Mouse (Mus musculus) small intestine, adult 2 months (tissue): ENCODE measurements around the gene Rfx6. TPM values are rescaled to one million over a fixed set of nuclear protein-coding genes. Genes with fewer than 3 reads are reported as not detected.
A peak's percentile ranks its signal among the peaks of the same experiment; 100 is the strongest.

Experiments used
- H3K27ac ChIP-seq: fragments of 200-500 bp; 2 replicates; pipeline ENCODE4 v1.5.1; 2012; ENCODE audit warnings: low read depth, low read length, control low read depth, inconsistent platforms; ENCODE audit not compliant: insufficient read depth
- H3K27me3 ChIP-seq: fragments of 200-500 bp; 2 replicates; pipeline ENCODE4 v1.6.1; 2012; ENCODE audit warnings: mild to moderate bottlenecking, moderate library complexity, low read length, inconsistent platforms; ENCODE audit not compliant: control insufficient read depth, insufficient read depth
- H3K36me3 ChIP-seq: fragments of 200-500 bp; 2 replicates; pipeline ENCODE4 v1.6.1; 2012; ENCODE audit warnings: mild to moderate bottlenecking, low read length, control low read depth, inconsistent platforms; ENCODE audit not compliant: control insufficient read depth, insufficient read depth
- H3K4me1 ChIP-seq: fragments of 200-500 bp; 2 replicates; pipeline ENCODE4 v1.6.1; 2012; ENCODE audit warnings: low read length, inconsistent platforms, mixed read lengths; ENCODE audit not compliant: control insufficient read depth, insufficient read depth, insufficient read length
- H3K4me3 ChIP-seq: fragments of 200-500 bp; 2 replicates; pipeline ENCODE4 v1.5.1; 2012; ENCODE audit warnings: low read depth, mild to moderate bottlenecking, control low read depth, inconsistent platforms, low read length, moderate library complexity
- CTCF ChIP-seq: fragments of 200-500 bp; IDR thresholded peaks from 2 replicates; pipeline ENCODE4 v1.5.1; 2012; ENCODE audit warnings: low read depth, mild to moderate bottlenecking, control low read depth, inconsistent platforms, low read length, moderate library complexity, mixed read lengths; ENCODE audit not compliant: insufficient replicate concordance, insufficient read length; ENCODE audit errors: extremely low read depth
- POLR2A ChIP-seq: fragments of 200-500 bp; IDR thresholded peaks from 2 replicates; pipeline ENCODE4 v1.6.1; 2012; ENCODE audit warnings: low read depth, mild to moderate bottlenecking, control low read depth, inconsistent platforms, low read length, moderate library complexity
- WGBS: fragments of 180-500 bp; shearing (Covaris S2); methylation state at CpG from one replicate; pipeline ENCODE4 v1.1.7; 2018; 5-methylcytosine and 5-hydroxymethylcytosine counted together
- polyA plus RNA-seq: library from polyadenylated mRNA; depleted of rRNA; stranded (reverse); fragments of >200 nt; gene quantifications from 2 replicates; pipeline ENCODE4 v1.2.3, GENCODE M21; 2012; rRNA removed

Gene Rfx6
- polyA plus RNA-seq: 0.67 and 0.95 TPM in 2 replicates

DNA sequence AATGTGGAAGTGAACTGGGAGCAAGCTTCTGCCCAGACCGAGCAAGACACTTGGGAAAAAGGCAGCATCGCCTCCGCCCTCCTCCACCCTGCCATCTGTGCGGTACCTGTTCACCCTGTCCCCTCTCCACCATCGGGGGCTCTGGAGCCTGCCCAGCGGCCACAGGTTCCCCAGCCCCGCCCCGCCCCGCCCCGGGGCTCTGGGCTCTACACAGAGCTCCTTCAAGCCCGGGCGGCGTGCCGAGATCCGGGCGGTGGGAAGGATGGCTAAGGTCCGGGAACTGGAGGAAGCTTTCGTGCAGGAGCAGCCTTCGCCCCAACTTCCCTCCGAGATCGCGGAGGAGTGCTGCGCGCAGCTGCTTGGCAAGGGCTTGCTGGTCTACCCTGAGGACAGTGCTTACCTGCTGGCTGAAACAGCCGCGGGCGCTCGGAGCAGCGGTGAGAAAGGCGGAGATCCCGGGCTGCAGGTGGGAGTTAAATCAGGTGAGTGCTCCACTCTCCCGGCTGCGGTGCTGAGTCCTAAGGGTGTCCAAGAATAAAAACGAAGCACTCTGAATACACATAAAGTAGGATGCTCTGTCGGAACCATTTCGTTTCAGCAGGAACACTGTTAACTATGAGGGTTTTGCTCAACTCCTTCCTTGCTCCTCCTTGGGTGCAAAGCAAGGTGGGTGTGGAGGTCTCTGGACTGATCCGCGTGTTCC lies at the start of gene Rfx6:
TSS of gene Rfx6 (plus strand) at position 209 of the 703 bp plus-strand sequence.
- H3K4me3 ChIP-seq: peak within 1 kb of the TSS; percentile 49
- under 1% methylated on average over 38 of the region's 38 CpGs for WGBS

DNA sequence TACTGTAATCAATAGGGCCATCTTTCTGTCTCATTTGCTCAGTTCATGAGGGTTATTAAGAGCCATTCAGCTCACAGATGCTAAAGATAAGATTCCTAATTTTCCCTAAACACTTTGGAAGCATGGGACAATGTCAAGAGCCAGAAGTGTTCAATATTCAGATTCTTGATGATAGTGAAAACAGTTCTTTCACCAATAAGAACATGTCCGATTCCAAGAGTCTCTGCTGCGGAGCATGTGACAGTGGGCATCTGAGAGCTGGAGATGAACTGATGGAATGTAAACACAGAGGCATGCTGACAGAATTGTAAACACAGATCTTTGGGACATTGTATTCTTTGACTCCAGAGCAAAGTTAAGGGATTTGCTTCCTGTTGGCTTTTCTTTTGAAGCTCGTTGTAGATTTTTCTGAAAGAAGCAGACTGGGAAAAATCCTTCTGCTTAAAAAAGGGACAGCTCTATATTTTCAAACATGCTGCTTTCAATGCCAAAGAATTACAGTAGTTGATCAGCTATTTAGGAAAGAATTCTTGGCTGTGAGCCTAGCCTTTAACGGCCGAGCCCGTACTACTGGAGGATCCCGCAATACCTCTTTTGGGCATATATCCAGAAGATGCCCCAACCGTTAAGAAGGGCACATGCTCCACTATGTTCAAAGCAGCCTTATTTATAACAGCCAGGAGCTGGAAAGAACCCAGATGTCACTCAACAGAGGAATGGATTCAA lies 46.0 kb upstream of the Rfx6 start, which contains the start of gene Gprc6a:
TSS of gene Gprc6a (minus strand) at position 51 of the 726 bp plus-strand sequence.
- no peaks in the 10 kb centered on the region for H3K4me1 ChIP-seq
- WGBS: 26% methylated on average over 8 of the region's 8 CpGs
- H3K27ac ChIP-seq: no peak within 1 kb of the TSS
- H3K4me3 ChIP-seq: no peak within 1 kb of the TSS
- no peaks in the 10 kb centered on the region for H3K36me3 ChIP-seq
- TF ChIP-seq POLR2A (no peak), CTCF (no peak)
- H3K27me3 ChIP-seq: no peaks in the 10 kb centered on the region

More for the DNA sequence above, at the start of gene Rfx6:
- TF ChIP-seq POLR2A (no peak), CTCF (no peak)
- peaks cover 9% of the 10 kb centered on the region; the same call in 1 of the 2 replicates for H3K27me3 ChIP-seq
- H3K27ac ChIP-seq: no peak within 1 kb of the TSS
- no peaks in the 10 kb centered on the region for H3K36me3 ChIP-seq
- no peaks in the 10 kb centered on the region for H3K4me1 ChIP-seq

DNA sequence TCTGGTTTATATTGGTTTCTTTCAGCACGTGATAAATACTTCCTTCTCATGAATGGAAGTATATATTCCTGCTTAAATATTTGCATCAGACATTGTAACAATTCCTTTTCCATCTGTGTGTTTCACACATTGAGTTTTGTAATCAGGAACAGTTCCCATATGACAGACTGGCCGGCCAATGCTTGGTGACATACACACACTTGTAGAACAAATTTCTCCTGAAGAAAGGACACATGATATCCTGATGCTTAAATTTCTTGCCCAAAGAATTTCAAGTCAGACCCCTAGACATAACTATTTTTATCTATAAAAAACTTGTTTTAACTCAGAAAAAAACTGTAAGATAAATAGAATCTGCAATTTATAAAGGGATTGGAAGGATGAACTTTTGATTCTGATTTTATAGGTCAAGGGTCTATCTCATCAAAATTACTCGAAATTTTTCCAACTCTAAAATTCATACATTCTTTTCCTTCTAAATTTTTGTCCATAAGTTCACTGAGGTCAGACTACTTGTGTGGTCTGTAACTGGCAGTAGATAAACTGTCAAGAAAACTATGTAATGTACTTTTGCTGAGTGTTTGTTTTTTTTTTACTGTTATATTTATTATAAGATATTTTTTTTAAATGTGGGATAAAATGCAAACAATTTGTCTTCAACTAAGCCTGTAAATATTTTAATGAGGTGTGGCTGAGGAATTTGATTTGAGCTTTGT lies 27.9 kb upstream of the Rfx6 start:
- Histone ChIP-seq H3K4me1 (no peaks in the 10 kb centered on the region), H3K27ac (no peak overlapping the region), H3K4me3 (no peak overlapping the region), H3K36me3 (no peaks in the 10 kb centered on the region), H3K27me3 (no peaks in the 10 kb centered on the region)
- WGBS: 48% methylated on average over 3 of the region's 3 CpGs
- TF ChIP-seq POLR2A: no peak
- TF ChIP-seq CTCF: no peak

DNA sequence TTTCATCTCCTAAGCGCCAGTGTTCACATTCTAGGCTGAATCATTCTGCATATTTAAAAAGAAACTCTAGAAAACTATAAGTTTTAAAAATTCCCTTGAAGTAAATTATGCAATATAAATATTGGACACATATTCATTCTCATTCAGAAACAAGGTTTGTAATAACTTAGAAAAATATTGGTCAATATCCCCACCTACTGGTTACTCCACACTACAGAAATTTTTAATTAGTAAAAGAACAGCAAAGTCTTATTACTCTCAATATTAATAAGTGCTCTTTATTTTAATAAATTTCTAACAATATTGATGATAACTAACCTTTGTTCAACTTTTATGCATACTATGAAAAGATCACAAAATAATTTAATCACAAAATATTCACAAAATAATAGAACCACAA lies 20.2 kb upstream of the Rfx6 start:
- Histone ChIP-seq H3K27me3 (no peaks in the 10 kb centered on the region), H3K4me1 (no peaks in the 10 kb centered on the region), H3K27ac (no peak overlapping the region), H3K4me3 (no peak overlapping the region), H3K36me3 (no peaks in the 10 kb centered on the region)
- WGBS: 40% methylated on average over 1 of the region's 1 CpGs
- TF ChIP-seq POLR2A (no peak), CTCF (no peak)

DNA sequence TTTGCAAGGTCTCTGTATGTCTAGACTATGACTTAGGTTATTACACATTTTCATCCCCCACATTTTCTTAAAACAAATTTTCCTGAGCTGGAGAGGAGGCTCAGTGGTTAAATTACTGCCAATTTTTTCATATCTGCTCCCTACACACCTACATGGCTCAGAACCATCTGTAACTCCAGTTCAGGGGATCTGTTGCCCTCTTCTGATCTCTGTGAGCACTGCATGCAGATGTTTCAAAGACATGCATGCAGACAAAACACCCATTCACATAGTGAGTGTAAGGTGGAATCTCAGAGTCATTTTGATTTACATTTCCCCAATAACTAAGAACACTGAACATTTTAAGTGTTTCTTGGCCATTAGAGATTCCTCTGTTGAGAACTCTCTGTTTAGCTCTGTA lies 8.2 kb upstream of the Rfx6 start:
- no peak overlapping the region for H3K4me3 ChIP-seq
- H3K36me3 ChIP-seq: no peaks in the 10 kb centered on the region
- no peak overlapping the region for H3K27ac ChIP-seq
- H3K27me3 ChIP-seq: no peaks in the 10 kb centered on the region
- H3K4me1 ChIP-seq: no peaks in the 10 kb centered on the region
- TF ChIP-seq CTCF: no peak
- TF ChIP-seq POLR2A: no peak

DNA sequence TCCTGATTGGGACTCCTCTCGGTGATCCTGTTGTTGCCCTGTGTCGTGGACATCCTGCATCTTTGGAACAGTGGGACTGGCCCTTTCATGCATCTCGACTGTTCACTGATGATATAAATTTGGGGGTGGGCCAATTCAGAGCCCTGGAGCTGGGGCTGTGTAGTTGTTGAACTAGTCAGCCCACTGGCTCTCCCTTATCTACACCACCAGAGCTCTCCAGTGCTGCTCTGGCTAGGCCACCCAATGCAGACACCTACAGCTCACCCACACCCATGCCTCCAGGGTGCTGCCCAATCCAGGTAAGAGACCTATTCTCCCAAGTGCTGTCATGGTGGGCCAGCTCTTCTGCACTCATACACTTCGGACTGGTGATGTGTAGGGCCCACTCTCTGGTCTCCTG lies 6.0 kb upstream of the Rfx6 start:
- no peaks in the 10 kb centered on the region for H3K36me3 ChIP-seq
- WGBS: 78% methylated on average over 4 of the region's 4 CpGs
- H3K4me3 ChIP-seq: no peak overlapping the region
- no peak for TF ChIP-seq POLR2A
- H3K27me3 ChIP-seq: no peaks in the 10 kb centered on the region; the same call in 1 of the 2 replicates
- H3K27ac ChIP-seq: no peak overlapping the region
- no peaks in the 10 kb centered on the region for H3K4me1 ChIP-seq
